Mouse (Mus musculus) left cerebral cortex, postnatal 10 days (tissue): ENCODE data around the gene Trim46. TPM values are rescaled to one million over a fixed set of nuclear protein-coding genes. Genes with fewer than 3 reads are reported as not detected.
A peak's percentile ranks its signal among the peaks of the same experiment; 100 is the strongest.

Source experiments
- DNase-seq, 2 experiments: peaks; one replicate each; pipeline ENCODE4 v3.0.0; 2021 to 2022; ENCODE audit warnings: low spot score in 2 of 2, mixed read lengths in 1 of 2; ENCODE audit errors: extremely low spot score in 1 of 2
- intact Hi-C: fragments of 180-260 bp; cut with DNase I; formaldehyde crosslinking; loops from one replicate; pipeline ENCODE4 v1.15.1; 2025
- total RNA-seq, 2 experiments: library from RNA; stranded (reverse); gene quantifications; 2 replicates each; pipeline ENCODE4 v1.2.3; 2021

Trim46 gene
- 100 to 1,000 TPM; 112 to 118 TPM for total RNA-seq

DNA sequence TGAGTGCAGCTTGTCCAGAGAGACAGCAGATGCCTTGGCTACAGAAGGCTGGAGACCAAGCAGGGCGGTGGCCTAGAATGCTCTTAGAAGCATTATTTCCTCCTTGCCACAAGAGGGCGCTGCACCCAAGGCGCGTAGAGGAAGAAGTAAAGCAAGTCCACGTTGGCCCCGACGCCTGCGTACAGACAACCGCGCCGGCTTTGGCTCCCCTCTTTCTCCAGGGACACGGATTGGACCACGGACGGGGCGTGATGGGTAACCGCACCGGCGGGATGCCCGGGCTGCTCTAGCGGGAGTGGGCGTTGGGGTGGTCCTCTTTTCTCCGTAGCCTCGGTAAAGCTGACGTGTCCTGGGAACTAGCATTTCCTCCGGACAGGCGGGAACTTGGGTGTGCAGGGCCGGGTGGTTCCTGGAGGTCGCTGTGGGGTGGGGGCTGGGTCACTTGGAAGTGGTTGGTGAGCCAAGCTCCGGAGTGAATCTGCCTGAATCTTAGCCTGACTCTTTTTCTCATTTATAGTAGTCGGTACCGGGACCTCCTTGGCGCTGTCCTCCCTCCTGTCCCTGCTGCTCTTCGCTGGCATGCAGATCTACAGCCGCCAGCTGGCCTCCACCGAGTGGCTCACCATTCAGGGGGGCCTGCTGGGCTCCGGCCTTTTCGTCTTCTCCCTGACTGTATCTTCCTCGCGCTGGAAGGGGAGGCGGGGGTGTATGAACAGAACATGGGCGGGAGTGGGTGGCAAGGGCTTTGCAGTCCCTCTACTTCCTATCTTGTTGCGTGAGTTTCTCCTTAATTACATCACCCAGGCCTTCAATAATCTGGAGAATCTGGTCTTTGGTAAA is at the start of gene Trim46:
Trim46 (minus strand) TSS at position 49 of the 840 bp plus-strand sequence.
- DNase-seq: peak; percentile 90 to 94
- intact Hi-C loops: loop anchor here (5.0 kb wide), 1 partner anchor 36 kb away; the partner anchor contains the start of gene Efna1

DNA sequence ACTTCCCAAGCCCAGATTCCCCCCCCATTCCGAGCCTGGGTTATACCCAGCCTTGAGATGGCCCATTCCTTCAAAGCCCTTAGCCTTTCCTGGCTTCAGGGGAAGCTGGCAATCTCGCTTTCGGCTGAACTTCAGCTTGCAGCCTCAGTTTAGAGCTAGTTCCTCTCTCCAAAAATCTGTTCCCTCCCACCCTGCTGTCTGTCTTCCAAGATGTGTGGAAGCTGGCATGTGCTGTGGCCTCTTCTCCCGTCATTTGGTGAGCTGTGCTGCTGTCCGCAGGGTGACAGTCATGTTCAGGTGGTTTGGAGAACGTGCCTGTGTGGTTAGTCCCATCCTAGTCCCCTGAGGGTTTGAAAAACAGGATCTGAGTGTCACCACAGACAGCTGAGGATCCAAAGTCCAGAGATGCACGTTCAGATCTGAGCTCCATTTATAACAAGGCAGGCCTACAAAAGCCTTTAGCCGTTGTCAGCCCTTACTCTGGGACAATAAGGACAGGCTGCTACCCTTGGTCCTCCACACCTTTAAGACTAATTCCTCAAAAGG is 49.6 kb upstream of the Trim46 start:
- intact Hi-C loops: loop anchor here (5.0 kb wide), 1 partner anchor 43 kb away; no protein-coding TSS in a partner anchor
- DNase-seq: no peak

DNA sequence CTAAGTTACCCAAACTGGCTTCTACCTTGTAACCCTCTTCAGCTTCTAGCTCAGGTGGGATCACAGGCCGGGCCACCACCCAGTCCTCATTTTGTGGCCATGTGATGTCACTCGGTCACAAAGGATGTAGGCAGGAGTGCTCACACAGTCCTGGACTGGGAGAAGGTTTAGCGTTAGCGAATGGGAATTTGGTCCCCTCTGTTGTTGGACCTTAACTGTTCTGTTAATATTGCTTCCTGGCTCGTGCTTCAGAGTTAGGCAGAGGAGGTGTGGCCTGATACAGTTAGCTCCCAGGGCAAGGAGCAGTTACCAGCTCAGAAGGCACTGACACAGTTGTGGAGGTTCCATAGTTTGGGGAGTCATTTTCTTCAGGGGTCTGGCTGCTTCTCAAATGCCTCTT is 48.1 kb upstream of the Trim46 start:
- intact Hi-C loops: no loop called here
- DNase-seq: no peak

DNA sequence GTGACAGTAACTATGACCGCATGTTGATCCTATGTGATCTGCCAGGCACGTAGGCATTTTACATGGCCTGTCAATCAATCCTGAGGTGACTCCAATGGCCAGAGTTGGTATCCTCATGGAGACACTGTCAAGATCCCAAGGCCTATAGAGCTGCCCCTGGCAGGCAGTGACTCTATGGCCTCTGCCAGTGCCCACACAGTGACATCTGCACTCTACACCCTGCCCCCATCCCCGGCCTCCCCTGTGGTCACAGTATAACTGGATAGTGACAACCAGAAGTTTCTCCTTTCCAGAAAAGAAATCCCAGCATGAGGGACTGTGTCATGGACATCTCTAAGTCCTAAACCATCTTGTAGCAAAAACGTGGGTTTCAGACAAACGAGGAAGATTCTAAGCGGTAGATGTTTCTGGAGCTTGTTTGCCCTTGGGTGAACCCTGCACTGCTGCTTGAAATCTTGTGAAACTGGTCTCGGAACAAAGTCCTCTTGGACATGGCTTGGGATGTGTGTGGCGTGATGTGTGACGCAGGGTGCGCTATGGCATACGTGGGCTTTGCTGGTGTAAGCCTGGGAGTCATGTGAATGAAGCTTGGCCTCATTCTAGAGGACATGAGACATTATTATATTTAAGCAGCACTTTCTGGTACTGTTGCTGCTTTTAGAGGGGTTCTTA is 47.3 kb upstream of the Trim46 start:
- intact Hi-C loops: no loop called here
- DNase-seq: no peak

DNA sequence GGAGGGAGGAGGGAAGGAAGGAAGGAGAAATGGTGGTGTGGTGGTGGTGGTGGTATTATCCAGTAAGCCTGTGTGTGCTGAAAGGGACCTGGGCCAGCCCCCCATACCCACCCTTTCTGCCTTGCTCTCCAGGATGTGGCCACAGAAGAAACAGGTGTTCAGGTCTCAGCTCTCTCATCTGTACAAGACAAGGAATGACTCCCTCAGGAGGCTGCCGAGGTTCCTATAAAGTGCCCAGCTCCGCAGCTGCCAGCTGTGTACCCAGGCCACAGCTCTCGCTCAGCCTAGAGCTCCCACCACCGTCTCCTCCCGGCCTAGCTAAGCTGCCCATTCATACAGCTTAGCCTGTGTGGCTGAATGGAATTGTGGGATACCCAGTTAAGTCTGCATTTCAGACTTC is 46.2 kb upstream of the Trim46 start:
- intact Hi-C loops: no loop called here
- no peak for DNase-seq

DNA sequence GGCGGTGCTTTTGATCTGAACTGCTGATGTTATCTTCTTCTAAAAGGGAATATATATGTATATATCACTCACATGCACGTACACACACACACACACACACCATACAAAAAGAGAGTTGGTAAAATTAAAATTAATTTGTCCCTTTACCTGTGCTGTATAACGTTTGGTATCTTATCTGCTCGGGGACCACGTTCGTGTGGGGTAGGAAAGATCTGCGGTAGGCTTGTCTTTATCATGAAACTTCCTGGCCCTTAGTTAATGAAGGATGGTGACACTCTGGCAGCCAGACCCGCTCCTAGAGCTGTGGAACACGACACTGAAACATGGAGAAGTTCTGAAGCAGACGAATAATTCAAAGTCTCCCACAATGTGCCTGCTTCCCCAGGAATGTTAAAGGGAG is 45.8 kb upstream of the Trim46 start:
- intact Hi-C loops: no loop called here
- DNase-seq: no peak

DNA sequence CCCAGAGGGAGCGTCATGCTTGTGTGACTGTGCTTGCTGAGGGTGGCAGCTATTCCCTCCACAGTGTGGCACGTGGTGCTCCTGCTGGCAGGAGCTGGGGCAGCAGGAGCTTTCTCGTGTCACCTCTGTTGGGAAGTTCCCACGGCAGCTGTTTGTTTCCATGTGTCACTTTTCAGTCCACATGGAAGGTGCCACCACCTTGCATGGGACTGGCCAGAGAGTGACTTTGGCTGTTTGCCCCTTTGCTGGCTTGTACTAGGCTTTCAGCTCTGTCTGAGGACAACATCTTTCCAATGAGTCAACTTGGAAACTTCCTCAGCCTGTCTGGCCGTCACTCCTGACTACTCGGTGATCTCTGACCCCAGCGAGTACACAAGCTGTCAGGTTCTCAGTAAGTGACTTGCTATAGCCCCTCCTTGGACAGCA is 42.4 kb upstream of the Trim46 start:
- no peak for DNase-seq
- intact Hi-C loops: no loop called here

DNA sequence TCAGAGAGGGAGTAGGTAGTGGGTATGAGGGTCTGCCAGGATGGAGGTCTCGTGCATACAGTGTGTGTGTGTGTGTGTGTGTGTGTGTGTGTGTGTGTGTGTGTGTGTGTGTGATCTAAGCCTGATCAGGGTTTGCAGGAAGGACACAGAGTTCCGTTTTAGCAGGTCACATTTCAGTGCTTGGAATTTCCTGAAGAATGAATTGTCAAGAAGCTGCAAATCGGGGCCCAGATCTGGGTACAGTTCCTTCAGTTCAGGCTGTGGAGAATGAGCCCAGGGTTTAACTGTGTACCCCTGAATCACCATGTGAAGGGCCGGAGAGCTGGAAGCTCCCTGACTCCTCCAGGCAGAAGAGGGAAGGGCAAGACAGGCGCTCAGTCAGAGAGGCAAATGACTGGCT is 41.2 kb upstream of the Trim46 start:
- intact Hi-C loops: no loop called here
- no peak for DNase-seq

DNA sequence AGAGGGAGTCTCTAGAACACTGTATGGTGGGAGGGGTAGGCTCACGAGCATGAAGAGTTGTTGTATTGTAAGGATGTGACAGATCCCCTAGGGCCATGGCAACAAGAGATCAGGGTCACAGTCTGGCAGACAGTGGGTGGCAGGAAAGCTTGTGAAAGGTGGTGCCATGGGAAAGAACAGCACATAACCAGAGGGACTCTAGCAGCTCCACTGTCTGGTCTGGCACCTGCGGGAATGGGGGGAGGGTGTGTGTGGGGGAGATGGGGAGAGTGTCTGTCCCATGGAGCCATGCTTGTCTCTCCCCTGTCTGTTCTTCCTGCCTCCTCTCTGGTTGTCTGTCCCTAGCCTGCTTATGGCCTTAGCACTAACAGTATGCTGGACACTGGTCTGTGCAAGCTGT is 39.4 kb upstream of the Trim46 start:
- no peak for DNase-seq
- intact Hi-C loops: no loop called here

DNA sequence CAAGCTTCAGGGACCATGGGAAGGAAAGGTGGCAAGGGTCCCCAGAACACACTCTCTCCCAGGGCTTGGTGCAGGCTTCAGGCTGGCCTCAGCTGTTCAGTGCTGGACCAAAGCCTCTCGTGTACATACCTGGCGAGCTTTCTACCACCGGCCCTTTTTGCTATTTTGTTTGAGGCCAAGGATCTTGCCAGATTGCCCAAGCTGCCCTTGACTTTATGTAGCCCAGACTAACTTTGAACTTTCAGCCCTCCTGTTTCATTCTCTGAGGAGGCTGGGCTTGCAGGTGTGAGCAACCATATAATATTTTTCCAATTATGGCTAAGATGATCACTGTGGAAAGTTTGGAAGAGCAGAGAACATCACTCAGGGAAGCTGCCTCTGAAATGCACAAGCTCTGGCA is 38.2 kb upstream of the Trim46 start:
- intact Hi-C loops: loop anchor here (5.0 kb wide), 1 partner anchor 37 kb away; the partner anchor contains the start of genes Krtcap2 and Trim46

DNA sequence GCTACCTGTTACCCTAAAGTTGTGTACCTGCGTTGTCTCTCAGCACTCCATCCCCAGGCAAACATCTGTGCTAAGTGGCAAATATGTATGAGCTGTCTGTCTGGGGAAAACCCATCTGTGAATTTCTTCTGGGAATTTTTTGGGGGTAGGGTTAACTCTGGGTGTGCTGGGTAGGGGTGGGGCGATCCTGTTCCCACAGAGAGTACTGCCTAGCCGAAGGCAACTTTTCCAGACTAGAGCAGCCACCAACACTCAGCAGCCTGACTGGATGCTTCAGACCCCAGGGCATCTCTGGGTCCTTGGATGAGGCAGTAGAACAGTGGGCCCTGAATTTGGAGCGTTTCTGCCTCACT is 36.2 kb upstream of the Trim46 start:
- no peak for DNase-seq
- intact Hi-C loops: loop anchor here (5.0 kb wide), 1 partner anchor 35 kb away; the partner anchor contains the start of genes Krtcap2 and Trim46

More for the DNA sequence above, 38.2 kb upstream of the Trim46 start:
- no peak for DNase-seq

DNA sequence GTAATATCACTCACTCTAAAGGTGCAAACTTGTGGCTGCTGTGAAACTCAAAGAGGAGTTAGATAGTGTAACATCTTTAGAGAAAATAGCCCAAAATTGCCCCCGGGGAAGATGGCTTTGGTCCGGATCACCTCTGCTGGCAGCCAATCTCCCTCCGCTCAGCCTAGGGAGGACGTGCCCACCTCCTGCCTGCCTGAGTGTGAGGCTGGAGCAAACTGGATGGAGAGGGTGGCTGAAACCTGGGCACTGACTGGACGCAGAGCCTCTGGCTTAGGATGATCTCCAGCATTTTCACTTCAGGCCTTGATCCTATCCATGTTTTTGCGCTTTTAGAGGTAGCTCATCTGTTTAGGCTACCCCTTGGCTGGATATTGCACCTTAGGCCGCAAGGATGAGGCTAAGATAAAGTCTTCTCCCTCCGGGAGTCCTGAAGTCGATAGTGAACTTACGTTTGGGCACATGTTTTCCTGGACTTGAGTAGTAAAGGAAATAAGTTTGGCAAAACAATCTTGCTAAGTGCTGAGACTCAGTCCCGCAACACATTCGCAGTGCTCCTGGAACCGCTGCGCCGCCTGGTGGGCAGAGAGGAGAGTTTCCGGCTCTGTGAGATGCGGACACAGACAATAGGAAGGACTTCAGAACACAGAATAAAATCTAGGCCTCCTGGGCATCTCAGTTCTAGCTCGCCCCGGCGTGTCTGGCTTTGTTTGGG is 35.6 kb upstream of the Trim46 start:
- intact Hi-C loops: loop anchor here (5.0 kb wide), 1 partner anchor 34 kb away; the partner anchor contains the start of genes Krtcap2 and Trim46
- peak; percentile 76 to 86 for DNase-seq

DNA sequence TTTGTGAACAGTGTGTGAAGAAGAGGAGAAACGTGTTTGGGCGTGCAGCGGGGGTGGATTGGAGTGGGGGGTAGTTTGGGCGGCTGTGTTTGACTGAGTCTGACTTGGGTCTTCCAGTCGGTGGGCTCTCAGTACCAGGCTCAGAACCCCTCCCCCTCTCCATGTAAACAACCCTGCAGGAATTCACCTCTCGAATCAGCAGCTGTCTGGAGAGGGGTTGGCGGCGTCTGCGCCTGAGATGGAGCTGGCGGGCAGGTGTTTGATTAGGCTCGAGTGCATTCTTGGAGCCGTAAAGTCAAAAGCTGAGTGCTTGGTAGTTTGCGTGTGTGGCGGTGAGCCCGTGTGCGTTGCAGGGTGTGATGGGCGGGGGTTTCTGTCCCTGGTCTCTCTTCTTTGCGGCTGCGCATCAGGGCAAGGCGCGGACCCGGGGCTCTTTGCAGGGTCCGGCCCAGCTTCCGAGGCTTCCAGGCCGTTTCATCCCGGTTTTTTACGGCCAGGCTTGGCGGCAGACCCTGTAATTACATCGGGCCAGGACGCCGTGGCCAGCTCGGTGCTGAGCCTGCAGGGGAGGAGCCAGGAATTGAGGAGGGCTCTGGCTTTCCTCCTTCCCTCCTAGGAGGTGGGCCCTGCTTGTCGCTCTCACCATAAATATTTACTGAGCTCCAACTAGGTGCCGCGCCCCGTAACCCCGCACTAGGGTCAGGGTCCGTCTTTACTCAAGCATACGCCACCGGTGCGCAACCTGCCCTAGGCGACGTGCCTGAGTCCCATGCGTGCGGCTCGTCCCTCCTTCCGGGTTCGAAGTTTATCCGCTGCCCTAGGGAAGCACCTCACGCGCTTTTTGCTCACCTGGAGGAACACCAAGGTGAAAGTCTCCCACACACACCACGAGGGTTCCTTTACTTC is 34.8 kb upstream of the Trim46 start, which contains the start of gene Efna1:
Efna1 (minus strand) TSS at position 537 of the 906 bp plus-strand sequence.
- intact Hi-C loops: loop anchor here (5.0 kb wide), 1 partner anchor 34 kb away; the partner anchor contains the start of genes Krtcap2 and Trim46
- DNase-seq: peak in 1 of 2 experiments; percentile 74

DNA sequence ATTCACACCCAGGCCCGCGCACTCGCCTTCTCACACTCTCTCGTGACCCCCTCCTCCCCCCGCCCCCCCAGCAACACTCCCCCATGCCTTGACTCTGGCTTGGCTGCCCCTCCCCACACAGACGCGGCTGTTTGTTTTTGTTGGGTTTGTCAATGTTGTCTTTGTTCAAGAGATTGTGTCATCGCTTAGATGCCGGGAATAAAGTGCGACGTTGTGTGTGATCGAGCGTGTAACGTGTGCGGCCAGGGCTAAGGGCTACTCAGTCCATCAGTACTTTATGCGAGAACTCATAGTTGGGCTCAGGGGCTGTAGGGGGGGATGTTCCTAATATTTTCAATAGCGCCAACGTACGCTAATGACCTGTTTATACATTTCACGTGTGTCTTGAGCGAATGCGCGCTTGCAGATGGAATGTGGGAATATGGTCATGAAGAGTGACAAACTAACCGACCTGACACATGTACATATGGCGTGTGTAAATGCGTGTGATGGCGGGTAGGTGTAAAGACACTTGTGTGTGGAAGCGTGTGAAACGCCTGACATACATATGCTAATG is 34.0 kb upstream of the Trim46 start:
- peak in 1 of 2 experiments; percentile 64 for DNase-seq

DNA sequence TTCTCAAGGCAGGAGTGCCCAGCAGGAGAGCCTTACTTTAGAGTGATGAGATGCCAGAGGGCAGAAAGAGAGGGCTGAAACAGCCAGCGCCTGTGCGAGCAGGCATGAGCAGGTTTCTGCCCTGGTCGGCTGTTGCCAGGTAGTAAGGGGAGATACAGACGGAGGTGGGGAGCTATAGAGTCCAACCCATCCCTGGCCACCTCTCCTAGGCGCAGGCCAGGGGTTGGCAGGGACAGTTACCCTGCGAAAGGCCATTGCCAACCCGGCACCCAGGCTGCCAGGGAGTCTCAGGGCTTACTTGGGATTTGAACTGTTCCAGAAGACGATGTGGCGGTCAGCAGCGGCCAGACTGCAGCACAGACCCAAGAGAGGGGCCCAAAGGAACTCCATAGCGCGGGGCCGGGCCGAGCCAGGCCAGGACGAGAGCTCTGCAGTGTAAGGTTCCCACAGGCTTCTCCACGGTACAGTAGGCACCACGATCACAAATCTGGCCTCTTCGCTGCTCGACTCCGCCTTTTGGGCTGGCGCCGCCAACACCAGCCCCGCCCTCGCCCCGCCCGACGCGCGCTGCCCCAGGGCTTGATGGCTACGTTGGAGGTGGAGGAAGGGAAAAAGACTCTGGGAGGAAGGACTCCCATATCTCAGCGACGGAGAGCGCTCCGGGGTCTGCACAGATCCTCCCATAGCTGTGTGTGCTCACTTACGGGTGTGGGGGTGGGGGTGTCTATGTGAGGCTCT is 33.2 kb upstream of the Trim46 start:
- peak in 1 of 2 experiments; percentile 89 for DNase-seq
- intact Hi-C loops: no loop called here

More for the DNA sequence above, 34.0 kb upstream of the Trim46 start:
- intact Hi-C loops: loop anchor here (5.0 kb wide), 1 partner anchor 33 kb away; the partner anchor contains the start of genes Krtcap2 and Trim46

DNA sequence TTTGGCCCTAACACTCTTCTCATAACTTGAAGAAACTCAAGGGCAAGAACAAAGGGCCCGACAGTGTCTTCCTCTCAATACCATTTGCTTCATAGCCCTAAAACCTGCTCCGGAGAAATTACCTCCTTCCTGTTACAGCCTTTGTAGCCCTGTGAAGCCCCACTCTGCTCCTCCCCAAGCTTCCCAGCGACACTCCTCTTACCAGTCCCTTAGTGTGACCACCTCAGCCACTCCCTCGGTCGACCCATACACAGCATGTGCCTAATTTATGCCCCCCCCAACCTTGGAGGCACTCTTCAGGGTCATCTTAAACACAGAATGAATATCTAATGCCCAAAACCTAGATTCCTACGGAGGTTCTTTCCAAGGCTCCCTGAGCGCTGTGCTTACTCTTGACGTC is 32.5 kb upstream of the Trim46 start:
- intact Hi-C loops: no loop called here
- DNase-seq: no peak

DNA sequence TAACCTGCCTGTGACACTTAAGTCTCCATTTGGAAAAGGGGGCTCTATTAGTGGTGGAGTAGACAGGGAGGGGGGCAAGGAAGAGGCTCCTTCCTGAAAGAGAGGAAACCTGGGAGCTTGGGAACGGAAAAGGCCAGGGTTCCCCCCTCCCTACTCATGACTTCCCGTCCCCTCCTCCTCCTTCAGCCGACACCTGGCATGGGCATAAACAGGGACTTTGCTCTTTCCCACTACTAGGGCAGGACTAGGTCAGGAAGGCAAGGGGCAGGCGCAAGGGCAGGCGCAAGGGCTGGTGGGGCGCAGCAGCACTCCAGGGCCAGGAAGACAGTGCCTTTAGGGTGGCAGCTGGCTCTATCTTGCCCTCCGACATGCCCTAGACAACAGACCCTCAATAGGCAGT is 32.0 kb upstream of the Trim46 start:
- DNase-seq: peak in 1 of 2 experiments; percentile 68
- intact Hi-C loops: no loop called here
